ENCODE assay signal across 8 mouse cellular contexts in the genomic region with DNA sequence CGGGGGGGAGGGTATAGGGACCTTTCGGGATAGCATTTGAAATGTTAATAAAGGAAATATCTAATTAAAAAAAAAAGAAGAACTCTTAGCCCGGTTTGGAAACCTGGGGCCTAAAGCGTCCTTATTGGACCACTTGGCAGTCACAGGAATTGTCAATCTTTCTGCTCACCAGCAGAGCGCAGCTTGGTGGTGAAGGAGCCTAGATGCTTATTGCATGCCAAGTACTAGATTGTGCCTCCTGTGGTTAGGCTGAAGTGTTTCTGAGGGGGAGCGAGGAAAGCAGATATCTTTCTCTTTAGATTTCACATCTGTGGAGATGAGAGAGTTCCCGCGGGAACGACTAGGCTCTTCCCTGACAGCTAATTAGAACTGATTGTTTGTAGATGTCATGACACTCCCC. TPM values are rescaled to one million over a fixed set of nuclear protein-coding genes. Genes with fewer than 3 reads are reported as not detected.
DNase-seq lines count a peak whose midpoint lies in the region; ATAC-seq and TF ChIP-seq lines count a peak whose summit lies in the region.

No protein-coding gene starts in this region.

- H3K79me2 ChIP-seq in heart, adult 2 months (replicated peaks; ENCODE audit: control insufficient read depth, insufficient read depth, low read length): no peaks in the 10 kb centered on the region

- TF ChIP-seq CTCF in heart, adult 2 months (IDR thresholded peaks at IDR 0.05): no peak

- TF ChIP-seq POLR2A in heart, adult 2 months (IDR thresholded peaks at IDR 0.05; ENCODE audit: insufficient read depth, low read depth, low read length): no peak

- no peak for TF ChIP-seq EP300 in heart, adult 2 months (IDR thresholded peaks at IDR 0.05; ENCODE audit: insufficient read depth, low read depth, low read length)

- H3K9ac ChIP-seq in heart, adult 2 months (ENCODE audit: low read depth, low read length): no peak overlapping the region
- no peak overlapping the region for H3K9ac ChIP-seq in hindbrain, embryonic 14.5 days
- H3K9ac ChIP-seq in neural tube, embryonic 12.5 days: no peak overlapping the region

- intact Hi-C loops in heart, adult 2 months (cut with DNase I): no loop called here

- H3K4me2 ChIP-seq in hindbrain, embryonic 14.5 days (replicated peaks): peak overlapping the region; percentile 67; the same call in 1 of the 2 replicates
- H3K4me2 ChIP-seq in neural tube, embryonic 12.5 days (replicated peaks): 0 out of 2 replicates have a peak overlapping the region, but pooled peaks have one; percentile 94

- H3K27ac ChIP-seq in heart, adult 2 months: no peak overlapping the region
- H3K27ac ChIP-seq in hindbrain, embryonic 14.5 days: no peak overlapping the region
- no peak overlapping the region for H3K27ac ChIP-seq in neural tube, embryonic 12.5 days

- WGBS in heart, adult 2 months: 19% methylated on average over 9 of the region's 9 CpGs
- WGBS in hindbrain, embryonic 14.5 days: 8% methylated on average over 9 of the region's 9 CpGs
- WGBS in neural tube, embryonic 12.5 days: 16% methylated on average over 9 of the region's 9 CpGs

- no peak overlapping the region for H3K4me3 ChIP-seq in heart, adult 2 months
- no peak overlapping the region for H3K4me3 ChIP-seq in hindbrain, embryonic 14.5 days (replicated peaks; ENCODE audit: low read length)
- no peak overlapping the region for H3K4me3 ChIP-seq in neural tube, embryonic 12.5 days

- peaks cover 3% of the 10 kb centered on the region; the same call in 1 of the 2 replicates for H3K27me3 ChIP-seq in heart, adult 2 months (ENCODE audit: control insufficient read depth, insufficient read depth, low read length)
- no peaks in the 10 kb centered on the region for H3K27me3 ChIP-seq in hindbrain, embryonic 14.5 days (ENCODE audit: control insufficient read depth, insufficient read depth, low read length)
- H3K27me3 ChIP-seq in neural tube, embryonic 12.5 days (replicated peaks): no peaks in the 10 kb centered on the region

- DNase-seq in heart, adult 11 months: peak; percentile 42
- no peak for DNase-seq in heart, adult 2 months
- DNase-seq in ZHBTc4 (ENCODE audit: low read depth, low spot score): peak; percentile 39
- peak; percentile 48 for DNase-seq in hindbrain, embryonic 14.5 days (ENCODE audit: low spot score)
- no peak for DNase-seq in urinary bladder, postnatal 4 days (ENCODE audit: low spot score in 2 of 2)
- DNase-seq in gastrocnemius, postnatal 10 days: no peak
- no peak for DNase-seq in spleen, adult 18-20 months

- H3K36me3 ChIP-seq in heart, adult 2 months (ENCODE audit: control insufficient read depth, insufficient read depth, low read length): no peaks in the 10 kb centered on the region
- 0 out of 2 replicates have a peak, but pooled peaks cover 3% of the 10 kb centered on the region for H3K36me3 ChIP-seq in hindbrain, embryonic 14.5 days (replicated peaks; ENCODE audit: control insufficient read depth, insufficient read depth)
- H3K36me3 ChIP-seq in neural tube, embryonic 12.5 days: no peaks in the 10 kb centered on the region

- no peaks in the 10 kb centered on the region for H3K9me3 ChIP-seq in hindbrain, embryonic 14.5 days (ENCODE audit: control insufficient read depth, low read length)
- H3K9me3 ChIP-seq in neural tube, embryonic 12.5 days: no peaks in the 10 kb centered on the region; the same call in 1 of the 2 replicates

- peak; percentile 25; the same call in 1 of the 2 replicates for ATAC-seq in hindbrain, embryonic 14.5 days (ENCODE audit: low FRiP score)
- no peak; the same call in 1 of the 2 replicates for ATAC-seq in neural tube, embryonic 12.5 days (ENCODE audit: low FRiP score, low read depth)

- no peaks in the 10 kb centered on the region; the same call in 1 of the 2 replicates for H3K4me1 ChIP-seq in heart, adult 2 months (ENCODE audit: control insufficient read depth, insufficient read depth, low read length)
- H3K4me1 ChIP-seq in hindbrain, embryonic 14.5 days (replicated peaks; ENCODE audit: control insufficient read depth, insufficient read depth, low read length): peaks cover 10% of the 10 kb centered on the region; the same call in 1 of the 2 replicates
- H3K4me1 ChIP-seq in neural tube, embryonic 12.5 days: peaks cover 5% of the 10 kb centered on the region; the same call in 1 of the 2 replicates

RNA-seq across cellular contexts. Expression of gene Rgs17, which starts 0.9 kb away (rescaled TPM):
- under 1 TPM; 0.75 to 0.99 TPM for total RNA-seq in heart, adult 2 months (2021)
- 0.25 and 0.53 TPM in 2 replicates for polyA plus RNA-seq in heart, adult 2 months (2012; rRNA removed)
- 29.1 and 29.5 TPM in 2 replicates for polyA plus RNA-seq in hindbrain, embryonic 14.5 days (2014; fragmentation: Nextera tagmentation; extraction: Ambion mirVana)
- polyA plus RNA-seq in neural tube, embryonic 12.5 days (2016; fragmentation: Nextera tagmentation; extraction: Ambion mirVana): 3.9 and 4.2 TPM in 2 replicates
- under 1 TPM; 0.23 to 0.63 TPM for total RNA-seq in gastrocnemius, postnatal 10 days (2021)

Comparison
In these comparisons a context has a peak if more than half of its experiments do, and no peak if none do; other contexts are left out.
1. DNase-seq: peak in heart, adult 11 months (single experiment), ZHBTc4 (single experiment) and hindbrain, embryonic 14.5 days (single experiment); none in heart, adult 2 months (0 of 2), urinary bladder, postnatal 4 days (0 of 2), gastrocnemius, postnatal 10 days (single experiment) and spleen, adult 18-20 months (0 of 2).